Mouse (Mus musculus) ovary, postnatal 10 days (tissue): Measurements from ENCODE around the gene Gm45213.

ENCODE experiments used
- DNase-seq: peaks from one replicate; pipeline ENCODE4 v3.0.0; 2022; ENCODE audit warnings: low spot score

Gm45213 gene

GRCm38 (mm10) chr7:66107206-66107605, 63.8 kb downstream of the Gm45213 start:
- DNase-seq, result no peak

DNA sequence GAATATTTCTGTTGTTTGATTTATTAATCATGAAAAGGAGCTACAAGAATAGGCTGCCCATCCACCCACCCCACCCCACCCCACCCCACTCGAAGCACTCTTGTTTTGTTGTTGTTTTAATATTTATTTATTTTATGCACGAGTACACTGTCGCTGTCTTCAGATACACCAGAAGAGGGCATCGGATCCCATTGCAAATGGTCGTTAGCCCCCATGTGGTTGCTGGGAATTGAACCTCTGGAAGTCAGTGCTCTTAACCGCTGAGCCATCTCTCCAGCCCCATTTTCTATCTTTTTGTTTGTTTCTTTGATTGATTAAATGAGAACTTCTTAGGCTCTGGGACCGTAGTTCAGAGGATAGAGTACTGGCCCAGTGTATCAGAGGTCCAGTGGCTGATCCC, 64.5 kb downstream of the Gm45213 start:
- DNase-seq, result no peak

DNA sequence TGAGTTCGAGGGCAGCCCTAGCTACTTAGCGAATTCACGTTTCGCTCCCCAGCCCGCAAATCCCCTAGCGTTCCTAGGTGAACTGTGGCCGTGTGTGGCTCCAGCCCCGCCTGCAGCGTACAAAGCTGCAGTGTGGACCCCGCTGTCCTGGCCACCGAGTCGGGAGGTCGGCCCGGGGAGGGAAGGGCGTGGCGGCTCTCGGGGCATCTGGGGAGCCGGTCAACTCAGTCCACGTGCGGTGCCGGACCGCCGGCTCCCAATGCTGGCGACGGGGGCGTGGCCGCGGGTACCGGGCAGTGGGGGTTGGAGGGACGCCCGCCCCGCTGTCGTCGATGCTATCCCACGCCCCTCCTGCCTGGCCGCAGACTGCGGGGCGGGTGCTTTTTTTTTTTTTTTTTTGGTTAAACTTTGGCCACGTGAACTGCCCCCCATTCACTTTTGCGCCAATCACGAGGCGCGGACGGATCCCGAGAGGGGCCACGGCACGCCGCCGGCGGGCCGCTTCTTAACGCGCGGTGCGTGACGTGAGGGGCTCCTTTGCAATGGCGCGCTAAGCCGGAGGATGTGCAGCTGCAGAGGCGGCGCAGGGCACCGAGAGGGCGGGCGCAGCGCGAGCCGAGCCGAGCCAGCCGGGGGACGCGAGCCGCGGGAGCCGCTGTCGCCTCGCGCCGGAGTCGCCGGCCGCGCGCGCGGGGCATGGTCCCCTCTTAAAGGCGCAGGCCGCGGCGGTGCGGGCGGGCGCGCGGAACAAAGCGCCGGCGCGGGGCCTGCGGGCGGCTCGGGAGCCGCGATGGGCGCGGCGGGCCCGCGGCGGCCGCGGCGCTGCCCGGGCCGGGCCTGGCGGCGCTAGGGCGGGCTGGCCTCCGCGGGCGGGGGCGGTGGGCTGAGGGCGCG, 65.8 kb downstream of the Gm45213 start, which contains the start of gene Chsy1:
TSS of gene Chsy1 (plus strand) at position 555 of the 894 bp plus-strand sequence.
- peak; percentile 85 for DNase-seq

DNA sequence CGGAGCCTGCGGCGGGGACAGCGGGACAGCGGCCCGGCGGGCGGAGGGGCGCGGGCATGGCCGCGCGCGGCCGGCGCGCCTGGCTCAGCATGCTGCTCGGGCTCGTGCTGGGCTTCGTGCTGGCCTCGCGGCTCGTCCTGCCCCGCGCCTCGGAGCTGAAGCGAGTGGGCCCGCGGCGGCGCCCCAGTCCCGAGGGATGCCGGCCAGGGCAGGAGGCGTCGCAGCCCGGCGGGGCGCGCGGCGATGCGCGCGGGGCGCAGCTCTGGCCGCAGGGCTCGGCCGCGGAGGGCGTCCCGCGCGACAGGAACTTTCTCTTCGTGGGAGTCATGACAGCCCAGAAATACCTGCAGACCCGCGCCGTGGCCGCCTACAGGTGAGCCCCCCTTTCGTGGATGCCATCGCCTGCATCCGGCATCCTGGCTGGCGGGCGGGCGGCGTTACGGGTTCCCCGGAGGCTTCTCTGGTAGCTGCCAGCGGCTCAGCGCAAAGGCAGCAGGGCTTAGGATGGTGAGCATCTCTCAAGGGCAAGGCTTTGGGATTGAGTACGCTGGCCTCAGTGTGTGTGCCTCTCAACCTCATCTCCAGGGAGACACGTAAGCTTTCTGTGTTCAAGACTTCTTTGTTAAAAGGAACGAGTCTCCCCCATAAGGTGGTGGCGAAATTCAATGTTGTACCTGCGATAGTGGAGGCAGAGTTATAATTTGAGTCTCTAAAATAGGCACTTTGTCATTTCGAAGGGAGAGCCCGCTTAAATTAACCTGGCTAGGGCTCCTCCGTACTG, 66.6 kb downstream of the Gm45213 start:
- DNase-seq, result peak; percentile 21

DNA sequence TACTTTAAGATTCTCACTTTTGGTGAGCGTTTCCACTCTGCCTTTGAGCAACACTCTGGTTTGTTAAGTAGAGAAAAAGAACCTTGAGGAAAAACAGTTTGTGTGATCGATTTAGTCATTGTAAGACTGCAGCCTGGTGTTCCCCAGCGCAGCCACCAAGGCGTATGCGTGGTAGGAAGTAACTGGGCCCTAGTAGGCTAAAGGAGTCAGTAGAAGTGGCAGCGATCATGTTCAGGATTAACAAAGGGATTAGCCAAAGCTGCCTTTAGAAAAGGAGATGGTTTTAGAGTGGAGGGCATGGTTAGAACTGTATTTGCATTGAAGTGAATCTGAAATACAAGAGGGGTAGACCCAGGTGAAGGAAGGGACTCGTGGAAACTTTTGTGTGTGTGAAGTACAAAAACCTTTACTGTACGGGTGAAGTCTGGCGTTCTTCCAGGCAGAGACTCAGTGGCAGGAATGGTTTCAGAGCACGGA, 67.3 kb downstream of the Gm45213 start:
- DNase-seq, result no peak

- DNase-seq, result no peak
These were observed 67.8 kb downstream of the Gm45213 start for GRCm38 (mm10) chr7:66111211-66111610.
